Mouse (Mus musculus) liver, embryonic 14.5 days (tissue): ENCODE results near the gene Trim15. TPM values are rescaled to one million over a fixed set of nuclear protein-coding genes. Genes with fewer than 3 reads are reported as not detected.

Experiments
- ATAC-seq: fragments of 200-750 bp; cut with Nextera tagmentation; 2 replicates; pipeline ENCODE4 v1.8.0; 2017; ENCODE audit warnings: moderate number of reproducible peaks, mild to moderate bottlenecking, moderate library complexity; ENCODE audit not compliant: insufficient read depth
- DNase-seq, 3 experiments: peaks; one replicate each; pipeline ENCODE4 v3.0.0-alpha.2; 2012 to 2013; ENCODE audit warnings: low read depth in 3 of 3, low spot score in 3 of 3
- H3K27ac ChIP-seq: fragments of 300-500 bp; sonication (generic); 2 replicates; pipeline ENCODE4 v1.5.1; 2014; ENCODE audit warnings: moderate library complexity, mild to moderate bottlenecking, control low read depth, inconsistent platforms
- H3K27me3 ChIP-seq: fragments of 300-500 bp; sonication (generic); 2 replicates; pipeline ENCODE4 v1.6.1; 2014; ENCODE audit warnings: mild to moderate bottlenecking, low read length, moderate library complexity; ENCODE audit not compliant: control insufficient read depth, insufficient read depth
- H3K36me3 ChIP-seq: fragments of 300-500 bp; sonication (generic); replicated peaks from 2 replicates; pipeline ENCODE4 v1.6.1; 2014; ENCODE audit warnings: low read depth; ENCODE audit not compliant: control insufficient read depth, insufficient read depth
- H3K4me1 ChIP-seq, 2 experiments: fragments of 200-500 bp in 1 of 2; fragments of 300-500 bp in 1 of 2; sonication (generic) in 1 of 2; replicated peaks; 2 replicates each; pipeline ENCODE4 v1.6.1; 2012 to 2014; ENCODE audit warnings: antibody characterized with exemption in 1 of 2, inconsistent platforms in 1 of 2, low read length in 1 of 2; ENCODE audit not compliant: control insufficient read depth in 2 of 2, insufficient read depth in 2 of 2
- H3K4me2 ChIP-seq: fragments of 300-500 bp; sonication (generic); 2 replicates; pipeline ENCODE4 v1.6.1; 2014; ENCODE audit warnings: low read depth, mild to moderate bottlenecking, control low read depth, moderate library complexity
- H3K4me3 ChIP-seq, 2 experiments: fragments of 200-500 bp in 1 of 2; fragments of 300-500 bp in 1 of 2; sonication (generic) in 1 of 2; 2 replicates each; pipeline ENCODE4 v1.5.1; 2012 to 2014; ENCODE audit warnings: low read depth in 2 of 2, low read length in 2 of 2, mild to moderate bottlenecking in 2 of 2, control low read depth in 1 of 2, inconsistent platforms in 1 of 2, moderate library complexity in 1 of 2; ENCODE audit not compliant: insufficient read depth in 1 of 2
- H3K9ac ChIP-seq: fragments of 300-500 bp; sonication (generic); replicated peaks from 2 replicates; pipeline ENCODE4 v1.6.1; 2014; ENCODE audit warnings: mild to moderate bottlenecking, control low read depth, moderate library complexity
- H3K9me3 ChIP-seq: fragments of 300-500 bp; sonication (generic); 2 replicates; pipeline ENCODE4 v1.6.1; 2016; ENCODE audit warnings: low read length, mixed read lengths; ENCODE audit not compliant: control insufficient read depth
- CTCF ChIP-seq: IDR thresholded peaks from 2 replicates; pipeline ENCODE4 v1.5.1; 2016; ENCODE audit warnings: antibody characterized with exemption, low read depth, control low read depth
- EP300 ChIP-seq: IDR thresholded peaks from 2 replicates; pipeline ENCODE4 v1.6.1; 2016; ENCODE audit warnings: antibody characterized with exemption, low read depth
- WGBS: fragments of 180-500 bp; shearing (Covaris S2); extraction: QIAGEN DNeasy Blood & Tissue Kit; methylation state at CpG from one replicate; pipeline ENCODE4 v1.1.7; 2014; ENCODE audit not compliant: insufficient replicate concordance; 5-methylcytosine and 5-hydroxymethylcytosine counted together
- polyA plus RNA-seq, 2 experiments: library from polyadenylated mRNA; depleted of rRNA in 1 of 2; stranded (reverse) in 1 of 2; unstranded in 1 of 2; fragments of >200 nt; fragmentation: Nextera tagmentation in 1 of 2; extraction: Ambion mirVana in 1 of 2; gene quantifications; 2 replicates each; pipeline versions ENCODE4 v1.2.1 to v1.2.3; 2012 to 2014

Gene Trim15
- polyA plus RNA-seq (2012; rRNA removed) (0.15 and 0.26 TPM in 2 replicates), polyA plus RNA-seq (2014; fragmentation: Nextera tagmentation; extraction: Ambion mirVana) (0.20 and 0.32 TPM in 2 replicates)

DNA sequence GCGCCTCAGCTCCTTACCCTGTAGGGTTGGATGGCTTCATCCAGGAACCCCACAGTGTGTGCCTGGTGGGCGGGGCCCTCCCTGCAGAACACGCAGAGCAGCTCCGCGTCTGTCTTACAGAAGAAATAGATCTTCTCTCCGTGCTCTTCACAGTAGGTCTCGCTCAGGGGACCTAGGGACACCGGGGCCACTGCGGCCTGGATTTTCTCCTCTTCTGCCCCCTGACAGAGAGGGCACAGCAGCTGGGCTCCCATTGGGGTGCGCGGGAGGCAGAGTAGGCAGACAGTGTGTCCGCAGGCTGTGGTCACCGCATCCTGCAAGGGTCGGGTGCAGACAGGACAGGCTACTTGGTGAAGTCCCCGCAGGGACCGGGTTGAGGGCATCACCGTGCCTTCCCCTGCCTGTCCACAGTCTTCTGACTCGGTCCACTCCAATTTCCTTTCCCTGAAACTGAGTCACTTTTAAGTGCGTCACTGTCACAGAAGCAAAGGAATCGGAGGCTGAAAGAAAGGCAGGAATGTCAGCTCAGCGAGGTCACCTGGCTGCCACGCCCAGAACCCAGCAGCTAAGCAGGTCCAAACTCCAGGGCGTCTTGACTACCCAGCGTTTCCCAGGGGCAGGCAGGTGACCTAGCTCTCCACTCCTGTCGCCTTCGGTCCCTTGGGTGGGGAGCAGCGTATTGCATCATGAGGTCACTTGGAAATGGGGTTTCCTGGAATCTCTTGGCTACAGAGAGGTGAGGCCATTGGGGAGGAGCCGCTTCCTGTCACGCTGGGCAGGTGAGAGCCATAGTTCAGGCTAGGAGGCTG, at the start of gene Trim15:
TSS of gene Trim15 (minus strand) at position 492 of the 809 bp plus-strand sequence.
- peak within 1 kb of the TSS; percentile 57 for H3K9ac ChIP-seq
- peak within 1 kb of the TSS; percentile 31 for H3K27ac ChIP-seq
- peak within 1 kb of the TSS; percentile 80 for H3K4me2 ChIP-seq
- peak within 1 kb of the TSS; percentile 18 to 54; a peak in 3 of 4 replicates for H3K4me3 ChIP-seq
- TF ChIP-seq CTCF (no peak), EP300 (no peak)
- peaks cover 14% of the 10 kb centered on the region for H3K36me3 ChIP-seq
- ATAC-seq = no peak
- H3K27me3 ChIP-seq = peaks cover 41% of the 10 kb centered on the region
- no peaks in the 10 kb centered on the region for H3K9me3 ChIP-seq
- DNase-seq = peak in 2 of 3 experiments; percentile 17 to 63
- WGBS = 15% methylated on average over 29 of the region's 29 CpGs
- H3K4me1 ChIP-seq = peaks cover 30 to 32% of the 10 kb centered on the region in 2 experiments

DNA sequence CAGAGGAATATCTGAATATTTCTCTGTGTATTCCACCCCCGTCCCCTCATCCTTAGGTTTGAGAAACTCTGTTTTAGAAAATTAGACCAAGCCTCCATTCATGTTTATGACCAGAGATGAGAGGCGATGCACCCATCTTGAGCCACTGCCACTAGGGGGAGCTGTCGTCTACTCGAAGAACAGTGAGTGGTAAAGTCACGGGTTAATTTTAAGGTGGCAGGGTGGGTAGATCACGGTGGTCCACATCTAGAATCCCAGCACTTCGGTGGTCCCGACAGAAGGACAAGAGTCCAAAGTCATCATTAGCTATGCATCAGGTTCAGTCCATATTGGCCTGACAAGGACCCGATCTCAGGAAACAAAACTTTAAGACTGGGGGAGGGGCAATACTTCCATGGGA, 48.1 kb upstream of the Trim15 start:
- Histone ChIP-seq H3K9ac (no peak overlapping the region), H3K36me3 (no peaks in the 10 kb centered on the region), H3K27ac (no peak overlapping the region), H3K27me3 (no peaks in the 10 kb centered on the region; the same call in none of the 2 replicates), H3K4me3 (no peak overlapping the region), H3K4me2 (no peak overlapping the region), H3K9me3 (no peaks in the 10 kb centered on the region), H3K4me1 (no peaks in the 10 kb centered on the region)
- DNase-seq (peak in 2 of 3 experiments; percentile 14 to 24), ATAC-seq (no peak)
- TF ChIP-seq EP300 (no peak), CTCF (peak; percentile 90)
- 8% methylated on average over 9 of the region's 9 CpGs for WGBS

DNA sequence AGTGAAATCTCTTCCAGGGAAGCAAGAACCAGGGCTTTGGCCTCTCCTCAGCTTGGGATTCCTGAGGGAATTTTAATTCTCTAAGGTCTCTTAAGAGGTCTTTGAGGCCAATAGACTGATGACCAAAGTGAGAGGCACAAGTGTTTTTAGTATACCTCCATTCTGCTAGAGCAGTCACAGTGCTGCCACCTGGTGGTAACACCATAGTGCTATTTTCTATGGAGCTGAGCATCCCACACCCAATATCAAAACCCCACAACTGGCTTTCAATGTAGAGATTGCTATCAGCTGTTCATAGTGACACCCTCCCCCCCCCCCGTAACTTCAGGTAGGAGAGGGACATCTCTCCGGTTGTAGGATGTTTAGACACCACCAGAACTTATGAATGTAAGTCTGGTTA, 47.1 kb upstream of the Trim15 start:
- 7% methylated on average over 2 of the region's 2 CpGs for WGBS

DNA sequence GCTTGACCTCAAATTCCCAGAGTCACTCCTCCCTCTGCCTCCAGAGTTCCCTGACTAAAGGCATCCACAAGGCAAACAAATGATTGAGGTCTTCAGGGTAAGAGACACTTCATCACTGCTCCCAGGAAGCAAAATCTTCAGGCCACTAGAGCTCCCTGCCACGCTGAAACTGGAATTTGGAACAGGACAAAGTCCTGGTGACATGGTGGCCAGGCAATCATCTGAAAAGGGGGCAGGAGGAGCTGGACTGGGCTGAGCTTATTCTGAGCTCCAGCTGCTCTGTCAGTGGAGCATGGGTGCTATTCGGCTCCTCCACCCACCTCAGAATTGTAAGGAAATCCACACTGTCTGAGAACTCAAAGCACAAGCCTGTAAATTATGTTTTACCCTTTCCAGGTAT, 45.0 kb upstream of the Trim15 start:
- no peak for TF ChIP-seq EP300
- H3K4me1 ChIP-seq = no peaks in the 10 kb centered on the region
- H3K9ac ChIP-seq = no peak overlapping the region
- no peak overlapping the region for H3K27ac ChIP-seq
- H3K36me3 ChIP-seq = no peaks in the 10 kb centered on the region
- 25% methylated on average over 2 of the region's 2 CpGs for WGBS
- no peak for DNase-seq
- ATAC-seq = no peak
- no peaks in the 10 kb centered on the region; the same call in none of the 2 replicates for H3K27me3 ChIP-seq
- H3K4me3 ChIP-seq = no peak overlapping the region
- H3K4me2 ChIP-seq = no peak overlapping the region
- H3K9me3 ChIP-seq = no peaks in the 10 kb centered on the region

More for the DNA sequence above, 47.1 kb upstream of the Trim15 start:
- Histone ChIP-seq H3K27me3 (no peaks in the 10 kb centered on the region; the same call in none of the 2 replicates), H3K9me3 (no peaks in the 10 kb centered on the region), H3K9ac (no peak overlapping the region), H3K4me2 (no peak overlapping the region), H3K36me3 (no peaks in the 10 kb centered on the region), H3K27ac (no peak overlapping the region), H3K4me1 (no peaks in the 10 kb centered on the region), H3K4me3 (no peak overlapping the region)
- DNase-seq (peak; percentile 43 to 57 (median 43)), ATAC-seq (no peak)
- TF ChIP-seq EP300 = no peak
- peak; percentile 83 for TF ChIP-seq CTCF

DNA sequence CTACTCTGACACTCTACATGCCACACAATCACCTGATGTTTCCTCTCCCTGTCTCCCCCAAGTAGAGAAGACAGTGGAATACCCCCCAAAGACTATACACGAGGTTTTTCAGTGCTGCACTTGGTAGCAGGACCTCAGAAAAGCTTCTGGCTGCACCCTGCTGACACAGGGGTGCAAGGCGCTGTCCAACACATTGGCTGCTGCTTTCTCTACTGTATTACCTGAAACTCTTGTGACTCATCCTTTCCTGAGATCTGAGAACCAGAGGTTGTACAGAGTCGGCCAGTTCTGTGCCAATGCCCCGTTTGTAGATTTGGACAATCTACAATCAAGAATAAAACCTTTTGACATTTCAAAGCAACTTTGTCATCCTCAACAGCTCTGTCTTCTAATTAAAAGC, 42.8 kb upstream of the Trim15 start:
- no peaks in the 10 kb centered on the region; the same call in 1 of the 2 replicates for H3K27me3 ChIP-seq
- DNase-seq (no peak), ATAC-seq (no peak)
- no peaks in the 10 kb centered on the region for H3K36me3 ChIP-seq
- H3K4me2 ChIP-seq = no peak overlapping the region
- H3K4me1 ChIP-seq = no peaks in the 10 kb centered on the region
- H3K9me3 ChIP-seq = no peaks in the 10 kb centered on the region
- no peak overlapping the region for H3K4me3 ChIP-seq
- 38% methylated on average over 4 of the region's 4 CpGs for WGBS
- TF ChIP-seq EP300 (no peak), CTCF (no peak)
- H3K9ac ChIP-seq = no peak overlapping the region
- H3K27ac ChIP-seq = no peak overlapping the region
